Mouse (Mus musculus): ENCODE measurements around the gene Plekhm3.

Plekhm3 gene

DNA sequence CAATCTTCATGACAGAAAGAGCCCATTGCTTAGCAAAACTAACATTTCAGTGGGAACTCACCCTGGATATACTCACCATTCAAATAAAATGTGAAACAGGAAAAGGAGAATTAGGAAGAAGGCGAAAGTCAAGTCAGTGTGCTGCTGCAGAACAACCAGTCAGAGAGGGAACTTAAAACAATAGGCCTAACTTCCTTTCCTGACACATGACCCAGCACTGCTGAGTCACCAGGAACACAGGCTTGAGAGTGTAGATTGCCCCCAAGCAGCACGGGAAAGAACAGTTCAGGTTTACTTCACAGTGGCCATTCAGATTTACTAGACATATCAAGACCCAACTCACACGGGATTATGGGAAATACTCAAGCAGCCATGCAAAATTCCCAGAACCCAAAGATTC is 80.3 kb downstream of the Plekhm3 start:
- DNase-seq (ENCODE audit: low spot score in 2 of 2) = no peak

- no peak for DNase-seq (ENCODE audit: low spot score in 2 of 2)
Measured at GRCm38 (mm10) chr1:64875712-64876111, 80.9 kb downstream of the Plekhm3 start.

- no peak for DNase-seq (ENCODE audit: low spot score in 2 of 2)
Measured at GRCm38 (mm10) chr1:64875156-64875555, 81.5 kb downstream of the Plekhm3 start.

- no peak for DNase-seq (ENCODE audit: low spot score in 2 of 2)
Measured at GRCm38 (mm10) chr1:64871956-64872355, 84.7 kb downstream of the Plekhm3 start.

- DNase-seq (ENCODE audit: low spot score in 2 of 2) = no peak
Measured at GRCm38 (mm10) chr1:64867684-64868083, 88.9 kb downstream of the Plekhm3 start.

DNA sequence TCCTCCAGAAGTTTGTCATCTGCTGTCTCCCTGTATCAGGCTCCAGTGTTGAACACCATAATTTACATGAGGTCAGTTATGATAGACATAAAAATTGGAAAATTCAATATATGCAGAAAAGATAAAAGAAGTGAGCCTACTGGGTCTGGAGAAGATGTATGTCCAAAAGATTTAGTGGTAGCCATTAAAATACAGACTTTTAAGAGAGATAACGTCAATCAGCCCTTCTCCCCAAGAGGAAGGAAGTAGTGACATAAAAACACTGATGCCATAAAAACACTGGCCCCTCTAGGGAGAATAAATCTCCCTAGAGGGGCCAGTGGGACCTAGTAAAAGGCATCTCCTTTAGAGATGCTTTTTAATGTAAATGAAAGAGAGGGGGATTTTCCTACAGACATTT is 90.5 kb downstream of the Plekhm3 start:
- no peak for DNase-seq (ENCODE audit: low spot score in 2 of 2)

DNA sequence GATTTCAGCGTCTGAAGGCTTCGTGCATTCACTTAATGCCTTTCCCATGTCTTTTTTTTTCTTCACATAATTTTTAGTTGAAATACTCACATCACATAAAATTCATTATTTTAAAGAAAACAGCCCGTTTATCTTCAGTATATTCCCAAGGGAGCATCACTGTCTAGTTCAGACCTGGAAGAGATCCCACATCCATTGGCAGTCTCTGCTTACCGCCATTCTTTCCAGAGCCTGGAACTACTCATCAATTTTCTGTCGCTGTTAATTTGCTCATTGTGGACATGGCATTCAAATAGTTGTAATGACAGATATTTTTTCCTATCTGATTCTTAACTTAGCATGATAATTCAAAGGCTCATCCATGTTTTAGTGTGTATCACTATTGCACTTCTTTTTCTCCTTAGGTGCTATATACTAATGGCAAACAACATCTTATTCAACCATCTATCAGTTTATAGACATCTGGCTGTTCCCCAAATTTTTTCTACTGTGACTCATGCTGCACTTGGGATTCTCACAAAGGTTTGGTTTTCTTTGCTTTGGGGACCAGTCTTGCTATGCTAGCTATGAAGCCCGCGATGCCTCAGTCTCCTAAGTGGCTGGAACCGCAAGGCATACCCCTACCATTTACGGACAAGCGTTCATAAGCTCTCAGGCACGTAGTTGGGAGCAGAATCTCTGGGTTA is 96.2 kb downstream of the Plekhm3 start:
- no peak for DNase-seq (ENCODE audit: low spot score in 2 of 2)

DNA sequence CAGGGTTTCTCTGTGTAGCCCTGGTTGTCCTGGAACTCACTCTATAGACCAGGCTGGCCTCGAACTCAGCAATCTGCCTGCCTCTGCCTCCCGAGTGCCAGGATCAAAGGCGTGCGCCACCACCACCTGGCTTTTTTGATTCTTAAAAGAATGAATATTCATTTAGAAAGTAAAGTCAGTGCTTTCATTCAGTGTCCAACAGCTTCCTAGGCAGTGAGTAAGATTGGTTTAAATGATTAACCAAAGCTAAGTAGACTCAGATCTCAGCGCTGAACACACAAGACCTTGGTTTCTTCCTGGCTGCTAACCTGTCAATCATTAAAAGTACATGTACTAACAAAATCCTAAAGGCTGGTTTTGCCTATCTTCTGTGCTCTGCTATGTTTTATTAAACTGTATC is 96.8 kb downstream of the Plekhm3 start:
- no peak for DNase-seq (ENCODE audit: low spot score in 2 of 2)

GRCm38 (mm10) chr1:64854835-64855234 is 101.8 kb downstream of the Plekhm3 start:
- DNase-seq (ENCODE audit: low spot score in 2 of 2) = no peak

- DNase-seq (ENCODE audit: low spot score in 2 of 2) = no peak
Measured at GRCm38 (mm10) chr1:64853738-64854730, 102.6 kb downstream of the Plekhm3 start.

DNA sequence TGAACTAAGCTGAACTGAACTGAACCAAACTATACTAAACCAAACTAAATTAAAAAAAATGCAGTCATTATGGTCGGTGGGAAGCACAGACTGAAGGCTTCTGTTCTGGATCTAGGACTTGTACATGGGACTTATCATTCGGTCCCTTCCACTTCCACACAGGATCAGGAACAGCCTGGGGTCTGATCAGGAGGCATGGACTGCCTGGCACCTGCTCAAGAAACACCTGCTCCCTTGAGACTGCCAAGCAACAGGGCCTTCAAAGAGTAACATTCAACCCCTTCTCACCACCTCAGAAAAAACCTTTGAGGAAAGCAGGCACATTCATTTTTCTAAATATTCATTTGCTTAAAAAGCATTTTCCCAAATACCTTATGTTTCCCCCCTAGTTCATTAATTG is 103.4 kb downstream of the Plekhm3 start:
- no peak for DNase-seq (ENCODE audit: low spot score in 2 of 2)

DNA sequence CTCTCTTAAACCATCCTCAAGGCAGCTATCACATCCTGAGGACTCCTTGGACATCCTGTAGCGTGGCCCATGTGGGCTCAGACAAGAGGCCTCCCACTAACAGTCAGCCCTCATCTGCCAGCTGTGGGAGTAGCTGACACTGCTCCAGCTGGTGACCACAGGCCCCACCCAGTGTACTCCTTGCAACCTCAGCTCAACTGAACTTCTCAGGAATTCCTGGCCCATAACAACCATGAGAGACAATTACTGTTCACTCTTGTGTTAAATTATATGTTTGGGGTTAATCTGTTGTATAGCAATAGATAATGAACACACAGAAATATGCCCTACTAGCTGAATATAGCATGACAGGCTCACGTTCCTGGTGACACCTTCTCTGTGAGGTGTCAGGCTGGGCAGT is 104.4 kb downstream of the Plekhm3 start:
- DNase-seq (ENCODE audit: low spot score in 2 of 2) = no peak

DNA sequence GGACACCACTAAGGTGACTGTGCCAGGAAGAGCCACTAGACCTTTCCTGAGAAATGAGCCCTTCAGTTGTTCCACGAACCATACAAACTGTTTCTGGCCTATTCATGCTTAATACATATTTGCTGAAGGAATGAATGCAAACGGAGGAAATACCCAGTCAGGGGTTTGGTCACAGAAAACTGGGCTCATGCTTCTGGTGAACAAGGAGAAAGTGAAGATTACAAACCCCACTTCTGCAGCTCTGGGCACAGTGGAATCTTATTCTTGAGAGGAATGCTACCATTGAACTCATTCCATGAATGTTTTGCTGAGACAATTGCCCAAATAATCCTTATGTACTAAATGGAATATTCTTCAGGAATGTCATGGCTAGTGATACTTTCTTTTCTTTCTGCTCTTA is 106.3 kb downstream of the Plekhm3 start:
- no peak for DNase-seq (ENCODE audit: low spot score in 2 of 2)

DNA sequence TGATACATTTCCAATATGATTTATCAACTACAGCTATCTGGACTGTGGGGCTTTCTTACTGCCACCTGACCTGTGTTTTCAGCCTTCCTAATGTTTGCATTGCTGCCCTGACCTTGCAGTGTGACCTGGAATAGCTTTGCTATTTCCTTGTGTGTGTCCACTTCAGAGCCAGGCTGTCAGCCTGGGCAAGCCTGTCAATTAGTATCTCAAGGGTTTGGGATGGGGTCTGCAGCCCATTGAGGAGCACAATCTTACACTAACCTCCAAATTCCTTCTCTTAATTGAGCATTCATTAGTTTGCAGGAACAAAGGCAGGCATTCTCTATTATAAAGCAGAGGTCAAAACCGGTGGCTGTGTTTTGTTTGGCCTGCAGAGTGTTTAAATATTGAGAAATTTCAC is 107.6 kb downstream of the Plekhm3 start:
- no peak for DNase-seq (ENCODE audit: low spot score in 2 of 2)

GRCm38 (mm10) chr1:64848081-64848480 is 108.5 kb downstream of the Plekhm3 start:
- DNase-seq (ENCODE audit: low spot score in 2 of 2) = no peak

- DNase-seq (ENCODE audit: low spot score in 2 of 2) = no peak
Measured at GRCm38 (mm10) chr1:64847565-64847964, 109.1 kb downstream of the Plekhm3 start.

DNA sequence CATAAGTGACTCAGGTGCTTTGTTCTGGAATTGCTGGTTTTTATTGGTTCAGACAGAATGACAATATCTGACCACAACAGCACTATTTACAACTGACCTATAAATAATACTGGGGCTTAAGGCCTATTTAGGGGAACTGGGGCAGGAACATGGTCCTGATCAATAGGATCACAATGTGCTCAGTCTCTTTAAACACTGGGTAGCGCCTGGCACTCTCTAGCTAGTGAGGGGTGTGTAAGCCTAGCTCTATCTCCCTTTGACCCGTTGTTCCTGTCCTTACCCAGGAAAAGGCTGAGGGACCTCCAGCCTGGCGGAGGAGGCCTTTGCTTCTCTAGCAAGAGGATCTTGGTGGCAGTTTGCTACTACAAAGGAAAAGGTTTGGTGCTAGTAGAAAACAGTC is 111.6 kb downstream of the Plekhm3 start:
- DNase-seq (ENCODE audit: low spot score in 2 of 2) = no peak

DNA sequence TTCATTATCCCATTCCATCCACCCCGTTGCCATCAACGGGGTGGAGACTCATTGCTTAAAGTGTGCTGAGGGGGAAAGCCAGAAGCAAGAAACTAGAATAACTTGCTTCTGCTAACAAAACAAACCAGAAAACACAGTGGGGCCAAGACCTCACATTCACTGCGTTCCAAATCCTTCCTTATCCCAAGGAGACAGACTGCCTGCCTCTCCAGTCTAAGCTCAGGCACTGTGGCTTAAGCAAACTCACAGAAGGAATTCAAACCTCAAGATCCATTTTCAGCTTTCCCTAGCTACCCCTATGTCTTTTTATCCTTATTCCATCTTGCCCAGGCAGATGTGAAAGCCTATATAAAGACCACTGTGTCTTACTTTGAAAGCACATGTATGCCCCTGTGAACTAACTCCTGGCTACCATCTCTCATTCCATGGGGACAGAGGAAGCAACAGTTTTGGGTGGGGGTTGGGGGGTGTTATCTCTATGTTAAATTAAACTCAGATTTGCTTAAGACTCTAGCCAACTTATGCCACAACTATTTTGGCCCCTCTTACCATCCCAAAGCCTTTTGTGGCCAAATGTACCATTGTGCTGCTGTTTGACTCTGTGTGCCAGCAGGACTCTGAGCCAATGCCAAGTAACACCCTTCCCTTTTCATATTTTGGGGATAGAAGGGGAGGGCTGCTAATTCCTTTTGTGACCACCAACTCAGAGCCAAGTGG is 112.6 kb downstream of the Plekhm3 start:
- DNase-seq (ENCODE audit: low spot score in 2 of 2) = no peak

DNA sequence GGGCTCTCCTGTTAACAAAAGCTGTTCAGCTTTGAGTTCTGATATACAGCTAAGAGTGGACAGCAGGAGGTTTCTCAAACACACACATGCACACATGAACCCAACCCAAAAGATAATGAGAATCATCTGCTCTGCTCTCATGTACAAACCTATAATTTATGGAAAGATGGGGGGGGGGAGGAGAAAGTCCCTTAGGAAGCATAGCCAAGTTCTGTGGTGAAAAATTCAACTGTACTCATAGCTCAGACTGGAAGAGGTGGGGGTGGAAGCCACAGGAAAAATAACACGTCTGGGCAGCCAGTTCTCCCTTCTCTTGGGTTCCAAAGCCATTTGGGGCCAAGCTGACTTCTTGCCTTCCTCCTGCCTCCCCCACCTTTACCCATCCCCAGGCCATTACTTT is 115.7 kb downstream of the Plekhm3 start:
- DNase-seq (ENCODE audit: low spot score in 2 of 2) = no peak

DNA sequence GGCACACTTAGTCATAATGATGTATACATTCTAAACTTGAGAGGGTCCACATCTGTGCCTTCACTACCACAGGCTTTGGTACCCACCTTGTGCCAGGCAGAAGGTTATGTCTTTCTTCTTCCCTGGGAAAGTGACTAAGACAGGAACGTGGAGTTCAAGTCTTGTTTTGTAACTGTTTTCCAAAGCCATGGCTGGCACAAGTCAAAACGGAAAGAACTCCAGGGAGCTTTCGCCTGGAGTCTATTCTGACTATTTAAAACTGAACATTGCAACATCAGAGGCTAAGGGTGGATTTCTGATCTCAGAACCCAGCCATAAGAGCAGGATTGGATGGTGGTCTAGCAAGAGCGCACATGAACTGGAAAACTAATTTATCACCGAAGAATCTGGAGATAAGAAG is 120.0 kb downstream of the Plekhm3 start:
- no peak for DNase-seq (ENCODE audit: low spot score in 2 of 2)

DNA sequence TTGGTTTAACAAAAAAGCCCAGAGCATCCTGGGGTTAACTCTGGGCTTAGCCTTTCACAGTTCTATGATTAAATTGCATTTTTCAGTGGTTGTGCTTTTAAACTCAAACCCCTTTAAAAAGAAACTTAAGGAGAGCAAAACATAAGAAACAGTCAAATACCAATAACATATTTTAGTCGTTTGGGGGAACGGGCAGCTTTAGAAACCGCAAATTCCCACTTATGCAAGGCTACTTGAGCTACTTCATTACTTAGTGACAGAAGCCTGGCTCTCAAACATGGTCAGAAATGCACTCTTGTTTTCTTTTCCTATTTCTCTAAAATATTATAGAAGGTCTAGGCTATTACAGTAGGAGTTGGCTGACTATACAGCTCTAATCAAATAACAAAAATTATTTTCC is 120.5 kb downstream of the Plekhm3 start:
- no peak for DNase-seq (ENCODE audit: low spot score in 2 of 2)

DNA sequence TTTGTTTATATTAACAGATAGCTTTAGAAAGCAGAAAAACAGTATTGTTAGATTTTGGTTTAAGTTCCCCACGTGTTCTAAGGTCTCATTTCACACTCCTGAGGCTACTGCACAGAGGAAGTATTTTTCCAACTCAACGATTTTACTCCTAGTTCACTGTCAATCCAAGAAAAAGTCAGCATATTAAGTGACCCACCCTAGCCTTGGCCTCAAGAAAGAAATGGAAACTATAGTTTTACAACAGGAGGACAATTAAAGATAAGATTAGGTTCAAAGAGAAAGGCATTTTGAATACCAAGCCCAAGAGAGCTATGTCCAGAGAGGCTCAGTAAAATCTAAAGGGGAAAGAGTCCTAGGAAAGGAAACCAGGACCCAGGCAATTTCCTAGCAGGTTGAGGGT is 125.1 kb downstream of the Plekhm3 start:
- no peak for DNase-seq (ENCODE audit: low spot score in 2 of 2)

All from cerebellum, postnatal 4 days (tissue).